Mouse (Mus musculus) heart, embryonic 11.5 days (tissue): Measurements from ENCODE around the gene Angptl7. TPM values are rescaled to one million over a fixed set of nuclear protein-coding genes. Genes with fewer than 3 reads are reported as not detected.

Experiments
- ATAC-seq: fragments of 200-750 bp; cut with Nextera tagmentation; replicated peaks from 2 replicates; pipeline ENCODE4 v1.8.0; 2017; ENCODE audit warnings: moderate library complexity; ENCODE audit not compliant: insufficient number of reproducible peaks, low FRiP score, low TSS enrichment
- H3K27ac ChIP-seq: fragments of 300-500 bp; sonication (generic); 2 replicates; pipeline ENCODE4 v1.5.1; 2014; ENCODE audit warnings: mild to moderate bottlenecking, low read depth, low read length
- H3K27me3 ChIP-seq: fragments of 300-500 bp; sonication (generic); 2 replicates; pipeline ENCODE4 v1.6.1; 2014; ENCODE audit warnings: mild to moderate bottlenecking, low read length, mixed read lengths; ENCODE audit not compliant: control insufficient read depth, insufficient read depth
- H3K36me3 ChIP-seq: fragments of 300-500 bp; sonication (generic); 2 replicates; pipeline ENCODE4 v1.6.1; 2014; ENCODE audit warnings: mild to moderate bottlenecking, low read length, moderate library complexity, mixed read lengths; ENCODE audit not compliant: control insufficient read depth, insufficient read depth
- H3K4me1 ChIP-seq: fragments of 300-500 bp; sonication (generic); 2 replicates; pipeline ENCODE4 v1.6.1; 2014; ENCODE audit warnings: low read length; ENCODE audit not compliant: control insufficient read depth, insufficient read depth
- H3K4me2 ChIP-seq: fragments of 300-500 bp; sonication (generic); 2 replicates; pipeline ENCODE4 v1.6.1; 2014; ENCODE audit warnings: mild to moderate bottlenecking, moderate library complexity
- H3K4me3 ChIP-seq: fragments of 300-500 bp; sonication (generic); 2 replicates; pipeline ENCODE4 v1.5.1; 2014; ENCODE audit warnings: low read depth, low read length
- H3K9ac ChIP-seq: fragments of 300-500 bp; sonication (generic); 2 replicates; pipeline ENCODE4 v1.6.1; 2014; ENCODE audit warnings: mild to moderate bottlenecking, low read depth, low read length, moderate library complexity
- H3K9me3 ChIP-seq: fragments of 300-500 bp; sonication (generic); replicated peaks from 2 replicates; pipeline ENCODE4 v1.6.1; 2016; ENCODE audit warnings: low read length; ENCODE audit not compliant: control insufficient read depth
- WGBS: fragments of 180-500 bp; shearing (Covaris S2); extraction: QIAGEN DNeasy Blood & Tissue Kit; methylation state at CpG from one replicate; pipeline ENCODE4 v1.1.7; 2014; ENCODE audit not compliant: insufficient replicate concordance; 5-methylcytosine and 5-hydroxymethylcytosine counted together
- polyA plus RNA-seq: library from polyadenylated mRNA; unstranded; fragments of >200 nt; fragmentation: Nextera tagmentation; extraction: Ambion mirVana; gene quantifications from 2 replicates; pipeline ENCODE4 v1.2.1, GENCODE M21; 2014

The Angptl7 gene
- polyA plus RNA-seq, 1 experiment from 2014 or later = 2.9 TPM

- Histone ChIP-seq H3K4me1 (no peaks in the 10 kb centered on the region), H3K4me3 (no peak overlapping the region), H3K9ac (no peak overlapping the region), H3K9me3 (no peaks in the 10 kb centered on the region), H3K4me2 (no peak overlapping the region), H3K27ac (no peak overlapping the region), H3K27me3 (no peaks in the 10 kb centered on the region), H3K36me3 (peaks cover 66% of the 10 kb centered on the region)
- WGBS = 91% methylated on average over 10 of the region's 10 CpGs
- ATAC-seq = no peak
Measured at GRCm38 (mm10) chr4:148468396-148468795, 31.9 kb downstream of the Angptl7 start.

GRCm38 (mm10) chr4:148466511-148467079, 33.7 kb downstream of the Angptl7 start:
- ATAC-seq = no peak
- H3K9me3 ChIP-seq = no peaks in the 10 kb centered on the region
- H3K27ac ChIP-seq = no peak overlapping the region
- no peak overlapping the region for H3K9ac ChIP-seq
- no peaks in the 10 kb centered on the region for H3K4me1 ChIP-seq
- no peak overlapping the region for H3K4me3 ChIP-seq
- no peaks in the 10 kb centered on the region for H3K27me3 ChIP-seq
- 90% methylated on average over 5 of the region's 5 CpGs for WGBS
- peaks cover 61% of the 10 kb centered on the region for H3K36me3 ChIP-seq
- no peak overlapping the region for H3K4me2 ChIP-seq

- Histone ChIP-seq H3K9ac (no peak overlapping the region), H3K9me3 (no peaks in the 10 kb centered on the region), H3K4me1 (no peaks in the 10 kb centered on the region), H3K4me2 (no peak overlapping the region), H3K36me3 (peaks cover 56% of the 10 kb centered on the region), H3K27ac (no peak overlapping the region), H3K27me3 (no peaks in the 10 kb centered on the region), H3K4me3 (no peak overlapping the region)
- ATAC-seq = no peak
- 93% methylated on average over 12 of the region's 12 CpGs for WGBS
Measured at GRCm38 (mm10) chr4:148464869-148465268, 35.4 kb downstream of the Angptl7 start.

- Histone ChIP-seq H3K4me3 (no peak overlapping the region), H3K27me3 (no peaks in the 10 kb centered on the region), H3K9me3 (no peaks in the 10 kb centered on the region), H3K36me3 (peaks cover 55% of the 10 kb centered on the region), H3K9ac (no peak overlapping the region), H3K4me2 (no peak overlapping the region), H3K4me1 (no peaks in the 10 kb centered on the region), H3K27ac (no peak overlapping the region)
- 88% methylated on average over 12 of the region's 12 CpGs for WGBS
- no peak for ATAC-seq
Measured at GRCm38 (mm10) chr4:148464301-148464700, 36.0 kb downstream of the Angptl7 start.

GRCm38 (mm10) chr4:148463208-148463960, 36.9 kb downstream of the Angptl7 start:
- Histone ChIP-seq H3K4me3 (no peak overlapping the region), H3K36me3 (peaks cover 55% of the 10 kb centered on the region), H3K9me3 (no peaks in the 10 kb centered on the region), H3K27me3 (no peaks in the 10 kb centered on the region), H3K27ac (no peak overlapping the region), H3K9ac (no peak overlapping the region), H3K4me1 (no peaks in the 10 kb centered on the region), H3K4me2 (no peak overlapping the region)
- 79% methylated on average over 14 of the region's 14 CpGs for WGBS
- no peak for ATAC-seq

GRCm38 (mm10) chr4:148462717-148463116, 37.5 kb downstream of the Angptl7 start:
- 94% methylated on average over 13 of the region's 13 CpGs for WGBS
- no peak overlapping the region for H3K4me2 ChIP-seq
- ATAC-seq = no peak

GRCm38 (mm10) chr4:148461772-148462171, 38.5 kb downstream of the Angptl7 start:
- Histone ChIP-seq H3K9me3 (no peaks in the 10 kb centered on the region), H3K9ac (no peak overlapping the region), H3K27me3 (no peaks in the 10 kb centered on the region), H3K4me2 (no peak overlapping the region), H3K4me3 (no peak overlapping the region), H3K4me1 (no peaks in the 10 kb centered on the region), H3K27ac (no peak overlapping the region), H3K36me3 (peaks cover 52% of the 10 kb centered on the region)
- no peak for ATAC-seq
- 79% methylated on average over 4 of the region's 4 CpGs for WGBS

More at GRCm38 (mm10) chr4:148462717-148463116, 37.5 kb downstream of the Angptl7 start:
- Histone ChIP-seq H3K27ac (no peak overlapping the region), H3K36me3 (peaks cover 51% of the 10 kb centered on the region), H3K9me3 (no peaks in the 10 kb centered on the region), H3K4me3 (no peak overlapping the region), H3K4me1 (no peaks in the 10 kb centered on the region), H3K9ac (no peak overlapping the region), H3K27me3 (no peaks in the 10 kb centered on the region)

GRCm38 (mm10) chr4:148460656-148461284, 39.5 kb downstream of the Angptl7 start:
- no peaks in the 10 kb centered on the region for H3K27me3 ChIP-seq
- no peak overlapping the region for H3K4me3 ChIP-seq
- no peak overlapping the region for H3K4me2 ChIP-seq
- no peaks in the 10 kb centered on the region for H3K9me3 ChIP-seq
- no peak overlapping the region for H3K9ac ChIP-seq
- WGBS = 89% methylated on average over 12 of the region's 12 CpGs
- H3K36me3 ChIP-seq = peaks cover 49% of the 10 kb centered on the region
- H3K27ac ChIP-seq = no peak overlapping the region
- no peaks in the 10 kb centered on the region for H3K4me1 ChIP-seq
- no peak for ATAC-seq
